17 mouse cellular contexts compared by ENCODE assay signal in genomic region chr6:74271156-74271897, GRCm38 (mm10).
DNase-seq lines count a peak whose midpoint lies in the region; ATAC-seq lines count a peak whose summit lies in the region.
"Had no signal": no experiment of that assay in that cellular context is flagged by ENCODE, and none has a peak within 500 bp of the region (broad histone marks: within the 10 kb centered on the region; RNA-seq: fewer than 3 reads in every experiment).

No protein-coding gene starts in this region.

- no peak overlapping the region for H3K4me2 ChIP-seq in forebrain, embryonic 14.5 days (ENCODE audit: low read length)
- H3K4me2 ChIP-seq in forebrain, embryonic 12.5 days, result no peak overlapping the region
- H3K4me2 ChIP-seq in midbrain, embryonic 14.5 days (ENCODE audit: low read length), result no peak overlapping the region
- no peak overlapping the region for H3K4me2 ChIP-seq in midbrain, embryonic 11.5 days
- H3K4me2 ChIP-seq: embryonic facial prominence, embryonic 12.5 days; heart, embryonic 11.5 days; limb, embryonic 15.5 days; midbrain, embryonic 12.5 days had no signal

- DNase-seq in forebrain, embryonic 14.5 days (ENCODE audit: low spot score), result peak; percentile 57
- DNase-seq in midbrain, embryonic 14.5 days, result peak; percentile 3
- no peak for DNase-seq in midbrain, embryonic 11.5 days (ENCODE audit: low spot score, missing footprints)
- DNase-seq in cerebellum, postnatal 14 days, result peak; percentile 24 to 65
- peak; percentile 49 for DNase-seq in retina, embryonic 14.5 days (ENCODE audit: low spot score)
- no peak for DNase-seq in heart, adult 8-10 months (ENCODE audit: low spot score)
- no peak for DNase-seq in thymus, postnatal 25 days
- DNase-seq: adrenal gland, postnatal 36 days; gastrocnemius, postnatal 10 days; heart, postnatal 4 days; liver, postnatal 0 days; thymus, adult 2 months had no signal

- no peak overlapping the region for H3K27ac ChIP-seq in forebrain, embryonic 14.5 days (ENCODE audit: low read depth, low read length)
- H3K27ac ChIP-seq in forebrain, embryonic 12.5 days, result no peak overlapping the region
- no peak overlapping the region for H3K27ac ChIP-seq in midbrain, embryonic 14.5 days (replicated peaks; ENCODE audit: low read depth, low read length)
- no peak overlapping the region for H3K27ac ChIP-seq in midbrain, embryonic 11.5 days (ENCODE audit: low read depth, low read length)
- H3K27ac ChIP-seq: embryonic facial prominence, embryonic 12.5 days; limb, embryonic 15.5 days; midbrain, embryonic 12.5 days had no signal

- no peaks in the 10 kb centered on the region for H3K27me3 ChIP-seq in forebrain, embryonic 14.5 days (replicated peaks; ENCODE audit: control insufficient read depth, insufficient read depth, low read length)
- no peaks in the 10 kb centered on the region for H3K27me3 ChIP-seq in forebrain, embryonic 12.5 days
- H3K27me3 ChIP-seq in midbrain, embryonic 14.5 days (ENCODE audit: control insufficient read depth, insufficient read depth, low read length), result no peaks in the 10 kb centered on the region
- H3K27me3 ChIP-seq in midbrain, embryonic 11.5 days (ENCODE audit: control insufficient read depth, insufficient read depth, low read length), result no peaks in the 10 kb centered on the region
- H3K27me3 ChIP-seq: embryonic facial prominence, embryonic 12.5 days; limb, embryonic 15.5 days; midbrain, embryonic 12.5 days had no signal

- no peaks in the 10 kb centered on the region for H3K36me3 ChIP-seq in forebrain, embryonic 14.5 days (ENCODE audit: control insufficient read depth, insufficient read depth, low read length)
- H3K36me3 ChIP-seq in forebrain, embryonic 12.5 days (replicated peaks), result no peaks in the 10 kb centered on the region
- H3K36me3 ChIP-seq in midbrain, embryonic 14.5 days (ENCODE audit: control insufficient read depth, insufficient read depth, low read length), result no peaks in the 10 kb centered on the region
- H3K36me3 ChIP-seq in midbrain, embryonic 11.5 days (ENCODE audit: control insufficient read depth, insufficient read depth, low read length), result no peaks in the 10 kb centered on the region
- H3K36me3 ChIP-seq: embryonic facial prominence, embryonic 12.5 days; limb, embryonic 15.5 days; midbrain, embryonic 12.5 days had no signal

- no peaks in the 10 kb centered on the region for H3K4me1 ChIP-seq in forebrain, embryonic 14.5 days (ENCODE audit: control insufficient read depth, insufficient read depth, low read length)
- no peaks in the 10 kb centered on the region for H3K4me1 ChIP-seq in forebrain, embryonic 12.5 days
- H3K4me1 ChIP-seq in midbrain, embryonic 14.5 days (ENCODE audit: control insufficient read depth, insufficient read depth, low read length), result no peaks in the 10 kb centered on the region
- H3K4me1 ChIP-seq in midbrain, embryonic 11.5 days (ENCODE audit: control insufficient read depth, insufficient read depth, low read length), result no peaks in the 10 kb centered on the region
- H3K4me1 ChIP-seq: embryonic facial prominence, embryonic 12.5 days; limb, embryonic 15.5 days; midbrain, embryonic 12.5 days had no signal

- no peak; the same call in 1 of the 2 replicates for ATAC-seq in forebrain, embryonic 14.5 days
- no peak for ATAC-seq in forebrain, embryonic 12.5 days (ENCODE audit: low FRiP score)
- ATAC-seq in midbrain, embryonic 14.5 days (ENCODE audit: low FRiP score, low TSS enrichment), result no peak
- ATAC-seq in midbrain, embryonic 11.5 days (ENCODE audit: low FRiP score), result no peak
- ATAC-seq: liver, postnatal 0 days had no signal

- no peak overlapping the region for H3K4me3 ChIP-seq in forebrain, embryonic 14.5 days (ENCODE audit: low read depth, low read length)
- no peak overlapping the region for H3K4me3 ChIP-seq in forebrain, embryonic 12.5 days (replicated peaks)
- no peak overlapping the region for H3K4me3 ChIP-seq in midbrain, embryonic 14.5 days (replicated peaks; ENCODE audit: low read depth, low read length)
- H3K4me3 ChIP-seq in midbrain, embryonic 11.5 days (ENCODE audit: low read depth, low read length), result no peak overlapping the region
- H3K4me3 ChIP-seq: embryonic facial prominence, embryonic 12.5 days; limb, embryonic 15.5 days; midbrain, embryonic 12.5 days had no signal

- H3K9ac ChIP-seq in forebrain, embryonic 14.5 days (ENCODE audit: low read length), result no peak overlapping the region
- H3K9ac ChIP-seq in forebrain, embryonic 12.5 days, result no peak overlapping the region
- H3K9ac ChIP-seq in midbrain, embryonic 14.5 days (replicated peaks; ENCODE audit: low read length), result no peak overlapping the region
- H3K9ac ChIP-seq in midbrain, embryonic 11.5 days (ENCODE audit: low read length), result no peak overlapping the region
- H3K9ac ChIP-seq: embryonic facial prominence, embryonic 12.5 days; limb, embryonic 15.5 days; liver, postnatal 0 days; midbrain, embryonic 12.5 days had no signal

- 81% methylated on average over 5 of the region's 5 CpGs for WGBS in forebrain, embryonic 14.5 days
- WGBS in forebrain, embryonic 12.5 days, result 87% methylated on average over 5 of the region's 5 CpGs
- WGBS in midbrain, embryonic 14.5 days, result 89% methylated on average over 5 of the region's 5 CpGs
- 89% methylated on average over 5 of the region's 5 CpGs for WGBS in midbrain, embryonic 11.5 days

- no peaks in the 10 kb centered on the region for H3K9me3 ChIP-seq in forebrain, embryonic 14.5 days (replicated peaks; ENCODE audit: control insufficient read depth, low read length)
- H3K9me3 ChIP-seq in forebrain, embryonic 12.5 days, result no peaks in the 10 kb centered on the region
- H3K9me3 ChIP-seq in midbrain, embryonic 14.5 days (ENCODE audit: control insufficient read depth, low read length), result no peaks in the 10 kb centered on the region
- no peaks in the 10 kb centered on the region for H3K9me3 ChIP-seq in midbrain, embryonic 11.5 days (ENCODE audit: control insufficient read depth, low read length)
- H3K9me3 ChIP-seq: embryonic facial prominence, embryonic 12.5 days; limb, embryonic 15.5 days; midbrain, embryonic 12.5 days had no signal

Comparison
In these comparisons a context has a peak if more than half of its experiments do, and no peak if none do; other contexts are left out.
1. DNase-seq: peak in forebrain, embryonic 14.5 days (single experiment), midbrain, embryonic 14.5 days (single experiment), cerebellum, postnatal 14 days (2 of 2) and retina, embryonic 14.5 days (single experiment); none in midbrain, embryonic 11.5 days (single experiment), heart, adult 8-10 months (single experiment) and thymus, postnatal 25 days (single experiment).